Mouse (Mus musculus): ENCODE measurements at regions not wholly inside any gene's neighbourhood (a gene's known extent, or its start where the extent isn't known, plus 50 kb on each side); places are given as distances from the start of the nearest gene placed in this dataset.

DNA sequence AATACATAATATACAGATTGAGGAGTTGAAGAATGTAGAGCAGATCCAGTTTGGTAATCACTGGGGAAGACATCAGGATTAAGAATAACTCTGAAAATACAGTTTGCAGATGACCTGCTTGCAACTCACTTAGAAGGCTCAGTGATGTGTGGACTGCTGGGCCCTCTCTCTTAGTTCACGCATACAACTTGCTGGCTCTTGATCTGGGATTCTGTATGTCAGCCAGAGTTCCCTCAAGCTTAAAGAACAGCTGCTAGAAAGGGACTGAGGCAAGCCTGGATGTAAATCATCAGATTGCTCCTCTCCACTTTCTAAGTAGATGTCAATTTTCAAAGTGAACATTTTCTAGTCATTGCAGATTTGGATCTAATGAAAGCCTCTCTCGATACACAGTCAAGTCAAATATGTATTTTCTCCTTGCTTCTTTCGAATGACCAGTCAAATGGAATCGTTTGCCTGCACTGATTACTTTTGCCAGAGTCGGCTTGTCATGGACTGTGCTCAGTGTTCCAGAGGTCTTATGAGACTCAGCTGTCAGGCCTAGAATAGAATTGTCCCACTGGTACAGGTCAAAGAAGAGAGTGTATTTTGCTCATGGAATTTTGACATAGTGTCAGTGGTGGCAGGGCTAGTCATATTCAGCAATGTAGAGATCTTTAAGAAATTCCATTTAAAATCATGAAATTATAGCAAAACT is 334.2 kb upstream of the Cwc22 start:
- TF ChIP-seq CTCF (IDR thresholded peaks at IDR 0.05; ENCODE audit: low read depth), result no peak
- TF ChIP-seq EP300 (optimal IDR thresholded peaks at IDR 0.05), result no peak
